Mouse (Mus musculus): ENCODE data around the gene Gm21969.

Gene Gm21969

DNA sequence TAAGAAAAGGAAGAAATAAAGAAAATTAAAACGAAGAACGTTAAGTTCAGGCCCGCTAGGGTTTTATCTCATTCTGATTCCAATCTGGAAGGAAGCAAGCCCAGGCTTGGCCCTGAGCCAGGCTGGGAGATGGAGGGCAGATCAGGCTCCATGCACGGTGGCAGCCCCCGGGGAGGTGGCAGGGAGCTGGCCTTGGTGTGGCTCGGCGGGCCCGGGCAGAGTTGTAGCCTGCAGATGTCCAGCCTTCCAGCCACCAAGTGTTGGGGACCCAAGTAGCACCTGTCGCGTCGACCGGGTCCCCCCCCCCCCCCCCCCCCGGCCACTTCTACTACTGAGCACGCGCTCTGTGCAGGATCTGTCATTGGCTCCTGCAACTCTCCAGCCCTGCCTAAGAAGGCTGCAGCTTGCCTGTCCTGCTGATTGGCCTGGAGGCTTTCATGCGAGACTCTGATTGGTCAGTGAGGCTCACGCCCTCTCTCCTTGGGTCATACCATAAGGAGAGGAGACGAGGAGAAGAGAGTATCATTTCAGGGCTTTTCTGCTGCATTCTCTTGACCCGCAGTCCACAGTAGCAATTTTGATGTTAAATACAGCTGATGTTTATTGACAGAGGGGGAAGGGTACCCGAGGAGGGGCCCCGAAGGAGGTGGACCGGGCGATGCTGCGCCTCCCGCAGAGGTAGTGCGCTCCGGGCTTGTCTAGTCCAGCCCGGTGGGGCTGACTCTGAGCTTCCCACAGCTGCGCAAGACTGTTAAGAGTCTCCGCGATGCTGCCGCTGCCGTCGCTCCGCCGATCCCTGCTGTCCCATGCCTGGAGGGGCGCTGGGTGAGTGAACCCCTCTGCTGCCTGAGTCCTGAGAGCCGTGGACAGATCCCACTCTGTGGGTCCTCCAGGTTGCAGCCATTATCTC, 19.6 kb downstream of the Gm21969 start, which contains the start of gene Aldh4a1:
Aldh4a1 (plus strand) TSS at position 494 of the 910 bp plus-strand sequence.
- peak; percentile 97 for DNase-seq

DNA sequence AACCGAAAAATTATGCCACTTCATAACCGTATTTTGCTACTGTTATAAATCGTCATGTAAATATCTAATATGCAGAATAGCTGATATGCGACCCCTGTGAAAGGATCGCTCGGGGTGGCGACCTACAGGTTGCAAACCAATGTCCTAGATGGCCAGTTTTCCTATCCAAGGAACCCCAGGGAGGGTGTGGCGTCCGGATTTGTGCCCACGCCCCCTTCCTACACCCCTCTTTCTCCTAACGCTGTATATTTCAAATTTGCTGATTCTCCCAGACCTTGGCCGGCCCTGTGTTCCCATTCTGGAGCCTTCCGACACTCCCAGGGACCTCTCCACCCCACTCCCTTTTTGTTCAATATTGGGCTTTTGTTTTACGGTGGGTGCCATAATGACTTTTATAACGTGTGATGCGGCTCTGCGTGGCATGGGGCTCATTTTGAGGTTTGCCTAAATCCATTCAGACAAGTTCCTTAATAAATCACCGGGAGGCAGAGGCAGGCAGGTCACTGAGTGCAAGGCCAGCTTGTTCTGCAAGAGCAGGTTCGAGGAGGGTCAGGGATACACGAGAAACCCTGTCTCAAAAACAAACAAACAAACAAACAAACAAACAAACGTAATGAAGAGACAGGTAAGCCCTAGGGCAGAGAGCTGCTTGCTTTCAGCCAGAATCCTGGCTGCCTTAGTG, 20.6 kb downstream of the Gm21969 start:
- peak; percentile 36 for DNase-seq

DNA sequence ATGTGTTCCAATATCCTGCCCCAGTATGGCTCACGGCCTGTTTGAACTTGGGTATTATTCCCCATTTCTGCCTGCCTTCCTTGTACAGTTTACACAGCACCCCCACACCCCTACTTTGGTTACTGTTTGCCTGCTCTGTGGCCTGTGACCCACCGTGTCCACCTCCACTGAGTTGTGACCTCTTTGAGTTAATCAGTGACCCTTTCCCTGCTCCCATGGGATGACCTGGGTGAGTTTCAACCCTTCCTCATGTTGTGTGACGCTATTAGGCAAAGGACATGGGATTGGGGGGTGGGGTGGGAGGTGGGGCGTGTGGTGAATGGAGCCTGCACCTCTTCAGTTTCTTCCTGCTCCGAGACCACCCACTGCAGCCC, 21.1 kb downstream of the Gm21969 start:
- peak; percentile 94 for DNase-seq

DNA sequence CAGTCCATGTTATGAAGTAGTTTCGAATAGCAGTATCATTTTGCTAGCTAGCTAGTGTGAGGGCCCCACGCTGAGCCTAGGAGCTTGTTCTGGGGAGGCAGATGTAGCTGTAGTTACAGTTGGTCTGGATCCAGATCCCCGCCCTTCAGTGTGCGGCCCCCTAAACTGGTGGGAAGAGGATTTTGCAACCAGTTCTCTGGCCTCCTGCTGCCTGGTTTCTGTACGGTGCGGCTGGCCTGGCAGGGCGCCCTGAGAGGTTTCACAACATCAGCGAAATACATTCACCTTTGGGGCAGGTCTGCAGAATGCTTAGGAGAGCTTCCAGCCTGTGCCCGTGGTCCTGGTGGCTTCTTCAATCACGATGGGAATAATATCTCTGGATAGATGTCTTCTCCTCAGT, 21.7 kb downstream of the Gm21969 start:
- DNase-seq: peak; percentile 88

DNA sequence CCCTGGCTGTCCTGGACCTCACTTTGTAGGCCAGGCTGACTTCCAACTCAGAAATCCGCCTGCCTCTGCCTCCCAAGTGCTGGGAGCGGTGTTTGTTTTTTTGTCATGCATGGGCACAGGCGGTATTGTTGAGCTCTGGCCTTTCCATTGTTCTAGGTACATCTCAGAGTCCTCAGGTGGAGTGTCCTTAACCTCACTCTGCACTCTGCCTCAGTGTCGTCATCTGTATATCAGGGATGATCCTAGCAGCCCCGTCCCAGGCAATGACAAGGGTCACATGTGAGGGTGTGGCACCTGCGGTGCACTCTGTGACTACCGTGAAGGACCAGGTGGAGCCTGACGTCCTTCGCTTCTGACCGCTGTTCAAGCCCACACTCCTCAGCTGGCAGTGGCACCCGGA, 24.4 kb downstream of the Gm21969 start:
- no peak for DNase-seq

DNA sequence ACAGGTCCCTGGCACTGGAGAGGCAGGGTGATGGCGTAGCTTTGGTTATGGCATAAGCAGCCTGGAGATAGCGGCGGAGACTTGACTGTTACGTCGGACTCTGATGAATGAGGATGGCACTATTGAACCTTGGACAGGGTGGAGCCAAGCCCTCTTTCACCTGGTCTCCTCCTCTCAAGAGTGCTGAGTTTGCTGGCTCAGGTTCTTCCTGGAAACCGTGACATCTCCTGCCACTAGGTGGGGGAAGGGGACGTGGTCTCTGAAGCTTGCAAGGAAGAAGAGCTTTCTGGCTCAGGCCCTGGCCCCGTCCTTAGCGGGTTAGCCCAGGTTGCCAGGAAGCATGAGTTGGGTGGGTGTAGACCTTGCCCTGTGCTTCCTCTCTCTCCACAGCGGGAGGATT, 27.2 kb downstream of the Gm21969 start:
- peak; percentile 93 for DNase-seq

DNA sequence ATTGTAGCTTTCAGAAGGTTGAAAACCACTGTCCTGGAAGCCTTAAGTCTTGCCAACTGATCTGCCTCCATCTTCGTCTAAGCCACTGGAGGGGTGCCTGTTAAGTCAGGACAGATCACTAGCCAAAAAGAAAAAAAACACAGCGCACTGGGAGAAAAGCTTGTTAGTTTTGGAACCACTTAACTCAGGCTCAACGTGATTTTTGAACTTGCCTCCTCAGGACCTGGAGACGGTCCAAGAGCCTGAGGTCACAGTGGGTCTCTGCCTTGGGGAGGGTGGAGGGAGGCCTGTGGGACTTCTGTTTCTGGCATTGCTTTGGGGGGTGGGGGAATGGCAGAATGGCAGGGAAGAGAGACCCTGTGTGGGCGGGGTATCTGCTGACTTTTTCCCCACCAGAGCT, 28.2 kb downstream of the Gm21969 start:
- DNase-seq: peak; percentile 68

DNA sequence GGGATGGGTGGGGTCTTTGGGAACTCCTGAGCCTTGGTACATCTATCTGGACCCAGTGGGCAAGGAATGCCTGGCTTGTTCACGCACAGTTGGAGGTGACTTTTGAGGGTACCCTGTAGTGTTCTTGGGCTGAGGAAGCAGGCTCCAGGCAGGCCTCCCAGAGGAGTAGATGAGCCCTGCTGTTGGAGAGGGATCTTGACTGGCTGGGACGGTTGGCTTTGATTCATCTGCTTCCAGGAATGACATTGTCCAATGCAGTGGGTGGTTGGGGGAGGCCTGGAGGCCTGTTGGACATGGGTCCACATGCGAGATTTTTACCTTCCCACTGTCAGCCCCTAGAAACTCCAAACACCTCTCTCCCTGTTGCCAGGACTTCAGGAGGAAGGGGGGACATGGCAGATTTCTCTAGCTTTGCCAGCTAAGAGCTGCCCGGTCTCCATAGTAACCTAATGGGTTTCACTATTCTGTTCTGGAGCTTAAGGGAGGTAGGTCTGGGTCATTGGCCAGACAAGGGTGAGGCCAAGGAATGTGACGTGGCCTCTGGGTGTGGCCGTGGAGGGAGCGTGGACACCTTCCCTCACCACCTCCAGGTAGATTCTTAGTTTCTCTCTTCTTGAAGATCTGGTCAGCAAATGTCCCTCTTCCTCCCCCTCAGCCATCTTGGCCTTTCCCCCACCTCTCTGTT, 28.7 kb downstream of the Gm21969 start:
- peak; percentile 50 for DNase-seq

DNA sequence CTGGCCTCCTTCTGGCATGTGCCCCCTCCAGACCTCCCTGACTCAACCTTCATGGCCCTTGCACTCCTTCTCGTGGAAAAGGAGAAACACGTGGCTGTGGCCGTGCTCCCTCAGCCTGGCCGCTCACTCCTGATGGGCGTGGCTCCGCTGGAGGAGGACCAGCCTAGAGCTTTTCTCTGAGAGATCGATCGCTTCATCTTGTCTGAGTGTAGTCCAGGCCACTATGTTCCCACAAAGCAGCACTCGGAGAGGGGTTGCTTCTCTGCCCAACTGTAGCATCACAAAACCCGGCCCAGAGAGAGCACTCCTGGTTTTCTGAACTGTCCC, 29.2 kb downstream of the Gm21969 start:
- peak; percentile 68 for DNase-seq

DNA sequence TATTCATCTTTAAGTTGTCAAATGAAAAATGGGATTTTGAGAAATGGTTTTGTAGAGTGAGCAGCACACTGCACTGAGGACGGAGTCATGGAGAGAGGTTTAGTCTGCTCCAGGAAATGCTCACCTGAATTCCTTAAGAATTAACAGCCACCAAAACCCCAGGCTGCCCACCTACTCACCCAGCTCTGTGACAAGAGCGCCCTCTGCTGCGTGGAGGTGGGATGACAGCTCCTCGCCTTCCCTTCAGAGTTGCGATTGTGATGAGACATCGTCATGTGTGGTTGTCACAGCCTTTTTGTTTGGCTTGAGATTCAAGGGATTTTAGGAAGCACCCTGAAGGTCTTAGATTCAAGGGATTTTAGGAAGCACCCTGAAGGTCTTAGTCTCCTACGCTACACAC, 33.4 kb downstream of the Gm21969 start:
- DNase-seq: peak; percentile 64

DNA sequence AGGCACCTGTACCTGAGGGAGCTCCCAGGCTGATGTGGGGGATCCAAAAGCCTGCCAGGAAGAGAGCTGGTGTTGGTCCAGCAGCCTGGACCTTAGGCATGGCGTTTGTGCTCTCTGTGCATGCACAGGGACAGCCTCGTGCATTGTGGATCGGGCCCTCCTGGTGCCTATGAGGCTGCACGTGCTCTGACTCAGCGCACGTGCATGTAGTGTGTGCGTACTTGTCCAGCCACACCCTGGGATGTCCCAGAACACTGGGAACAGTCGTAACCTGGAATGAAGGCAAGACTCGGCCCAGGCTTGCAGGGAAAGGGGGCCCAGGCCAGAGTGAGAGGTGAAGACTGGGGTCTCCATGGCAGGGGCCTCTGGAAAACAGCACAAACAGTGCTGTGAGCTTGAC, 34.9 kb downstream of the Gm21969 start:
- DNase-seq: no peak

DNA sequence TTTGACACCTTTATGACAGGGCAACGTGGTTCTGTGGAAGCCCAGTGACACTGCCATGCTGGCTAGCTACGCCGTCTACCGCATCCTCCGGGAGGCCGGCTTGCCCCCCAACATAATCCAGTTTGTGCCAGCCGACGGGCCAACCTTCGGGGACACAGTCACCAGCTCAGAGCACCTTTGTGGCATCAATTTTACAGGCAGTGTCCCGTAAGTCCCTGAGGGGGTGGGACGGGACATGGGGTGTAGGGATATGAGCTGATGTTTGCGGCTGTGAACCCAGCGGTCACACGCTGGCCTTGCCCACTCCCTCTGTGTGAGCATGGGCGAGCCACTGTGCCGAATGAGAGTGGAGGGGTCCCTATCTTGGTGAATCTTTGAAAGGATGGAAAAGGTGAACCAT, 35.4 kb downstream of the Gm21969 start:
- DNase-seq: no peak

DNA sequence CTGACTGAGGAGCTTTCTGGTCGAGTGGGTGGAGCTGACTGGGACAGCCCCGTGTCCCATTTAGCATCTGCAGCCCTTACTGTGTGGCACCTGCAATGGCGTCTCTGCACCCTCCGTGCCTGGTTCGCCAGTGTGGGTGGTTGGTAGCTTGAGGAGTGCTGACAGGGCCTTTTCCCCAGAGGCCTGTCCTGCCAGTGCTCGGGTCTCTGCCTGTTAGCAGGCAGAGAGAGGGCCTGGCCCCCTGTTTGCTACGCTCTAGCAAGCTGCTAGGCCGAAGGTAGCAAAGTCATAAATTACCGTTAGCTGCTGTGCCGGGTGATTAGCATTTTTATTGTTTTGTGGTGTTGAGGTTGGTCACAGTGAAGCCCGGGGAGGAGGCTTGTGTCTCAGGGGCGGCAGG, 36.8 kb downstream of the Gm21969 start:
- peak; percentile 41 for DNase-seq

DNA sequence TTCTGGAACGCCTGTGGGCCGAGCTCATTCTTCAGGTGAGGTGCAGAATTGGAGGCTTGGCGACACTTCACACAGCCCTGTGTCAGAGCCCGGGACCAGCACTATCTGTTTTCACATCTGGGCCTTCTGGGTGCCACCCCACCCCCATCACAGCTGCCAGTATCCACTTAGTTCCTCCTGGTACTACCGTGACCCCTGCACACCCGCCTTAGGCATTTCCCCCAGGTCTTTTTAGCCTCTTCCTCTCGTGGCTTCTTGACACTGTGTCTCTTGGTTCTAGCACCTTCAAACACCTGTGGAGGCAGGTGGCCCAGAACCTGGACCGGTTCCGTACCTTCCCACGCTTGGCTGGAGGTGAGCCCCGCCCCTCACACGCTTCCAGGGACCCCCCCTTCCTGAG, 37.3 kb downstream of the Gm21969 start:
- no peak for DNase-seq

DNA sequence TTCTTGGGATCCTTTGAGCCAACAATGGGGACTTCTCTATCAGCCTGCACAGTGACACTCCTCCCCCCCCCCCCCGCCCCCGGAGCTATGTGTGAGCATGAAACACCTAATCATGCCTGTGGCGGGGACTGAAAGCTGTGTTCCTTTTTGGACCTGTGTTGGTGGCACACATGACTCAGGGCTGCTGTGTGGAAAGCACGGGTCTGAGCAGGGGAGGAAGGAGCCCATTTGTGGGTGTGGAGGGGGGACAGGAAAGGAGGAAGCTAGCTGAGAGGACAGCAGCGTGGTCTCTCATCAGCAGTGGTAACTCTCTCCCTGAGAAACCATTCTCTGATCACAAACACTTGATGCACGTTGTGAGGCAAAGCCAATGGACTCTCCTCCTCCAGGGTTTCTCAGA, 37.8 kb downstream of the Gm21969 start:
- no peak for DNase-seq

DNA sequence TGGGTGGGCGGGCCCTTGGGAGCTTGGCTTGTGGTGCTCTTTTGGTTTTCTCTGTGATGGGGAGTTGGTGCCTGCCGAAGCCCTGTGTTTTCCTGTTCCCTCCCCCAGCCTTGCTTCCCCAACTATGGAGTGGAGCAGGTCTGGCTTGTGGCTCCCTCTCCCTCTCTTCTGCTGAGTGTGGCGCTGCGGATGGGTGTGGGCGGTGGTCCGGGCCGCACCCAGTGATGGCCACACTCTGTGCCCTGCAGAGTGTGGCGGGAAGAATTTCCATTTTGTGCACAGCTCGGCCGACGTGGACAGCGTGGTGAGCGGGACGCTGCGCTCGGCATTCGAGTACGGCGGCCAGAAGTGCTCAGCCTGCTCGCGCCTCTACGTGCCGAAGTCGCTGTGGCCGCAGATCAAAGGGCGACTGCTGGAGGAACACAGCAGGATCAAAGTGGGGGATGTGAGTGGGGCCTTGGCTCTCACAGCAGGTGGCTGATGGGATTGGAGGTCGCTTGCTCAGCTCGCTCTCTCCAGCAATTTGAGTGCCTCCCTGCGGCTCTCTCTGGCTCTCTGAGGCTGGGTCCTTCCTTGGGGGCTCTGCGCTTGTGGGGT, 38.9 kb downstream of the Gm21969 start:
- DNase-seq: no peak

DNA sequence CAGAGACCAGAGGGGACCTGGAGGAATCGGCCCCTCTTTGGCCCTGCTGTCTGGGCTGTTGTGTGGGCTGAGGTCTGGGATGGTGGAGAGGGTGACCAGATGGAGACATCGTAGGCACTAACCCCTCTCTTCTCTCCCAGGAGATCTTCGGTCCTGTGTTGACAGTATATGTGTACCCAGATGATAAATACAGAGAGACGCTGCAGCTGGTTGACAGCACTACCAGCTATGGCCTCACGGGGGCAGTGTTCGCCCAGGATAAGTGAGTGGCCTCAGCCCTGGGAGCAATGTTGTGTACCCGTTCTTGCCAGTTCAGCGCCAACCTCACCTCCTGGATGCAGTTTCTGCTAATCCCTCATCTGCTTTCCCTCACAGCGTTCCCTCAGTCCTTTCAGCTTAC, 41.0 kb downstream of the Gm21969 start:
- DNase-seq: peak; percentile 77

DNA sequence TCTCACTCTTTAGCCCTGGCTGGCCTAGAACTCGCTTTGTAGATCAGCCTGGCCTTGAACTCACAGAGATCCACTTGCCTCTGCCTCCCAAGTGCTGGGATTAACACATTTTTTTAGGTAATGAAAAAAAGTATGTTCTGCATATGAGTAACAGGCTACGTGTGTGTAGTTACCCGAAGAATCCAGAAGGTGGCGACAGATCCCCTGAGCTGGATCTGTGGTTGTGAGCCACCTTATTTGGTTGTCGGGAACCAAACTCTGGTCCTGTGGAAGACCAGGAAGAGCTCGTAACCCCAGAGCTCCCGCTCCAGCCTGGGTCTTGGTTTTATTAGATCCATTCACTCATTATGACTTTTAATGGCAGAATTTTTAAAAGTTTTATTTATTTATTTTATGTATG, 43.9 kb downstream of the Gm21969 start:
- DNase-seq: no peak

DNA sequence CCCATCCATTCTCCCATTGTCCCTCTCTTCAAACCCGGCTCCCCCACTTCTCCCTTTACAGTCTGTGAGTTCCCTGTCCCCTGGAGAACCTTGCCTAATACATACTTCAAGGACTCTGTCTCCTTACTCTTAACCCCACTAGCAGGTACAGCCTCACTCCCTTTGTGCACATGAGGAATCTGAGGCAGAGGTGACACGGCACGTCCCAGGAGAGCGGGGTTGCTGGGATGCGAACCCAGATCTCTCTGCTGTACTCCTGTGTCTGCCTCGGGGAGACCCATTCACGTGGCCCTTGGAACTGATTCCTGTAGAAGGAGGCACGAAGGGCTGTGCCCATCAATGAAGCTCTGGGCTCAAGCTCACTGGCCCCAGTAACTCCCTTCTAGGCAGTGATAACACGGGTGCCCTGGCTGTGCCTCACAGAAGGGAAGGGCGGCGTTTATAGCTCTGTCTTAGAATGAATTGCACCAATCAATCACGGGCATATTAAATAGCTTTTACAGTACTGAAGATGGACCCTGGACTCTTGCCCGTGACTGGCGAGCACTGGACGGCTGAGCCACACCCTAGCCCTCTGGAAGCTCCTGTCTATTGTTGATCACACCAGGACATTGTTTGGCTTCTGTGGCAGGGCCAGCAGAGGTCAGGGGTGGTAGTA, 47.2 kb downstream of the Gm21969 start:
- no peak for DNase-seq

DNA sequence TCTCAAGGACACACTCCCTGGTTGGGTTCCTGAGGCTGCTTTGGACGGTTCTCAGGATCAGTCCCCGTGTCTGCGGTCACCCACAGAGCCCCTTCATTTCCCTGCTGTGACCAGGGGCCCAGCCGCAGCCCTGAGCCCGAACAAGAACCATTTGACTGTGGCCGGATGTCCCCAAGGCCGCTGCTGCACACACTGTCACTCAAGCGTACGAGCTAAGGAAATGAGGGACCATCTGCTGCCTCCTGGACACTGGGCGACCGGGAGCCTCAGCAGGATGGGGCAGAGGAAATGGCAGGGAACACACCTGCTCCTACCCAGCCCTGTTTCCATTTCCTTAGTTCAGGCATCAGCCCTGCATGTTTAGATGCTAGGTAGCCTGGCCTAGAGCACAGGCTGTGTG, 47.9 kb downstream of the Gm21969 start:
- no peak for DNase-seq

DNA sequence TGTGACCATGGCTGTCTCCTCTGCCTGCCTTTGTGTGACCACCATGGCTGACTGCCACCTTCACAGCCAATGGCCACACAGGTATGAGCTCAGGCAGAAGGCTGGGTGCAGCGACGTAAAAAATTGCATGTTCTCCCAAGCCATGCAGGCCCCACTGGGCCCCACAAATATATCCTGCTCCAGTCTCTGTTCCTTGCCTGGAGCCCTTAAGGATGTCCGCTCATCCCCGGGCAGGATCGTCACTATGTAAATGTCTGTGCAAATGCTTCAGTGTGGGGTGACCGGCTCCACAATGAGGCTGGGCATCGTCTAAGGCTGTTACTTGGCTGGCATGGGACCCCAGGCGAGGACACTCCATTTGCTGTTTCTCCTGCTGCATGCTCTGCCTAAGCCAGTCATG, 50.3 kb downstream of the Gm21969 start, which contains the start of gene Tas1r2:
Tas1r2 (plus strand) TSS at position 301 of the 400 bp plus-strand sequence.
- DNase-seq: no peak

DNA sequence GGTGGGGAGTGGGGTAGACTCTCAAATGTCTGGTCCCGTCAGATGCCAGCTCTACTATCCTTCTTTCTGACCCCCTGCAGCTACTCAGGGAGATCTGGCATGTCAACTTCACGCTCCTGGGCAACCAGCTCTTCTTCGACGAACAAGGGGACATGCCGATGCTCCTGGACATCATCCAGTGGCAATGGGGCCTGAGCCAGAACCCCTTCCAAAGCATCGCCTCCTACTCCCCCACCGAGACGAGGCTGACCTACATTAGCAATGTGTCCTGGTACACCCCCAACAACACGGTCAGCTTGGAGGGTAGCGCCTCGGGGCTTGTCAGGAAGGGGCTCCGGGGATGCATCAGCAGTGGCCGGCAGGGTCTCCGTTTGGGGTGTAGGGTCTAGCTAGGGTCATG, 58.9 kb downstream of the Gm21969 start:
- no peak for DNase-seq

DNA sequence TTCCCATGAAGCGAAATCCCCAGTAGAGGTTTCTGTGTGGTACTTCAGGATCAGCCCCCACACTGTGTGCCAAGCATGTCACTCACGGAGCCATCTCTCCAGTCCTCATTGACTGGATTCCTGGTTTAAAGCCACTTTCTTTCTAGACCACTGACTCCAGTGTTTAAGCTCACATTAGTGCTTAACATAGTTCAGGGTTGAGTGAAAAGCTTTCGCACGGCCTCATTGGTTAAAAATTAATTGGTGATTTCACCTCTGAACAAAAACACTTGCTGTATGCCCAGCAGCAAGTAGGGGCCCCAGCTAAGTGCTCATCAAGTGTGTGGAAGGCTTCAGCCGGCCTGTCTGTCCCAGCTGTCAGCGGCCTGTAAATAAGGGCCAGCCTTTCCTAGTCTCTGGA, 64.6 kb downstream of the Gm21969 start:
- peak; percentile 67 for DNase-seq
